Mouse (Mus musculus) cerebellum, adult 2 months (tissue): ENCODE data around the gene Arhgef1. TPM values are rescaled to one million over a fixed set of nuclear protein-coding genes. Genes with fewer than 3 reads are reported as not detected.
A peak's percentile ranks its signal among the peaks of the same experiment; 100 is the strongest.

Experiments
- DNase-seq, 2 experiments: peaks; one replicate each; pipeline ENCODE4 v3.0.0; 2021
- H3K27ac ChIP-seq: fragments of 200-500 bp; 2 replicates; pipeline ENCODE4 v1.5.1; 2012; ENCODE audit warnings: low read length, control low read depth, inconsistent platforms; ENCODE audit not compliant: insufficient read depth
- H3K27me3 ChIP-seq: fragments of 200-500 bp; 2 replicates; pipeline ENCODE4 v1.6.1; 2012; ENCODE audit warnings: inconsistent platforms, mild to moderate bottlenecking, low read length, moderate library complexity; ENCODE audit not compliant: control insufficient read depth, insufficient read depth
- H3K4me1 ChIP-seq: fragments of 200-500 bp; 2 replicates; pipeline ENCODE4 v1.6.1; 2011; ENCODE audit warnings: low read length; ENCODE audit not compliant: control insufficient read depth, insufficient read depth
- H3K4me3 ChIP-seq: fragments of 200-500 bp; replicated peaks from 2 replicates; pipeline ENCODE3; 2011; ENCODE audit warnings: mild to moderate bottlenecking, low read depth, low read length, control low read depth; ENCODE audit not compliant: insufficient read depth
- CTCF ChIP-seq: fragments of 200-500 bp; IDR thresholded peaks from 2 replicates; pipeline ENCODE4 v1.5.1; 2011; ENCODE audit warnings: low read depth, mild to moderate bottlenecking, control low read depth, low read length, moderate library complexity, borderline replicate concordance; ENCODE audit not compliant: insufficient read depth
- POLR2A ChIP-seq: fragments of 200-500 bp; IDR thresholded peaks from 2 replicates; pipeline ENCODE4 v1.6.1; 2011; ENCODE audit warnings: low read length, control low read depth, borderline replicate concordance; ENCODE audit not compliant: insufficient read depth
- WGBS: fragments of 180-500 bp; shearing (Covaris S2); methylation state at CpG from one replicate; pipeline ENCODE4 v1.1.7; 2018; 5-methylcytosine and 5-hydroxymethylcytosine counted together
- polyA plus RNA-seq: library from polyadenylated mRNA; depleted of rRNA; stranded (reverse); fragments of >200 nt; gene quantifications from 2 replicates; pipeline ENCODE4 v1.2.3, GENCODE M21; 2012

Arhgef1 gene
- polyA plus RNA-seq, 1 experiment, result 162 TPM

GRCm38 (mm10) chr7:24964288-24964687, 61.6 kb downstream of the Arhgef1 start:
- no peaks in the 10 kb centered on the region for H3K27me3 ChIP-seq
- no peak for DNase-seq
- 78% methylated on average over 2 of the region's 2 CpGs for WGBS
- H3K4me3 ChIP-seq, result no peak overlapping the region
- no peak overlapping the region for H3K27ac ChIP-seq
- peaks cover 27% of the 10 kb centered on the region for H3K4me1 ChIP-seq
- TF ChIP-seq CTCF (no peak), POLR2A (no peak)

- DNase-seq, result peak; percentile 83 to 92
- Histone ChIP-seq H3K4me1 (peaks cover 32% of the 10 kb centered on the region), H3K27ac (no peak overlapping the region), H3K4me3 (no peak overlapping the region), H3K27me3 (no peaks in the 10 kb centered on the region)
- 9% methylated on average over 5 of the region's 5 CpGs for WGBS
- TF ChIP-seq CTCF (peak; percentile 75), POLR2A (no peak)
Observed at GRCm38 (mm10) chr7:24964897-24965535, 62.3 kb downstream of the Arhgef1 start.

- peaks cover 39% of the 10 kb centered on the region for H3K4me1 ChIP-seq
- no peak for TF ChIP-seq CTCF
- TF ChIP-seq POLR2A, result no peak
- no peak overlapping the region for H3K4me3 ChIP-seq
- no peak for DNase-seq
- WGBS, result 88% methylated on average over 8 of the region's 8 CpGs
- H3K27me3 ChIP-seq, result no peaks in the 10 kb centered on the region
- peak overlapping the region; percentile 92 for H3K27ac ChIP-seq
Observed at GRCm38 (mm10) chr7:24967966-24968365, 65.3 kb downstream of the Arhgef1 start.

- H3K4me3 ChIP-seq, result no peak overlapping the region
- TF ChIP-seq POLR2A (peak; percentile 26; the same call in 1 of the 2 replicates), CTCF (no peak)
- H3K27me3 ChIP-seq, result no peaks in the 10 kb centered on the region
- peak overlapping the region; percentile 92 for H3K27ac ChIP-seq
- peak; percentile 52 to 74 for DNase-seq
- H3K4me1 ChIP-seq, result peaks cover 39% of the 10 kb centered on the region
- 11% methylated on average over 6 of the region's 6 CpGs for WGBS
Observed at GRCm38 (mm10) chr7:24968463-24968862, 65.8 kb downstream of the Arhgef1 start.

- Histone ChIP-seq H3K27ac (peak overlapping the region; percentile 89), H3K4me3 (peak overlapping the region; percentile 2), H3K4me1 (peaks cover 39% of the 10 kb centered on the region), H3K27me3 (no peaks in the 10 kb centered on the region)
- peak; percentile 88 to 92 for DNase-seq
- no peak for TF ChIP-seq CTCF
- 0 out of 2 replicates have a peak, but pooled peaks have one; percentile 32 for TF ChIP-seq POLR2A
- 9% methylated on average over 12 of the region's 12 CpGs for WGBS
Observed at GRCm38 (mm10) chr7:24969805-24970204, 67.1 kb downstream of the Arhgef1 start.

- Histone ChIP-seq H3K27ac (peak overlapping the region; percentile 89), H3K4me3 (no peak overlapping the region), H3K4me1 (peaks cover 41% of the 10 kb centered on the region), H3K27me3 (no peaks in the 10 kb centered on the region)
- 69% methylated on average over 3 of the region's 3 CpGs for WGBS
- no peak for TF ChIP-seq CTCF
- TF ChIP-seq POLR2A, result no peak
- DNase-seq, result no peak
Observed at GRCm38 (mm10) chr7:24970341-24970740, 67.6 kb downstream of the Arhgef1 start.

GRCm38 (mm10) chr7:24971261-24971971, 68.7 kb downstream of the Arhgef1 start:
- H3K4me1 ChIP-seq, result peaks cover 41% of the 10 kb centered on the region
- no peaks in the 10 kb centered on the region for H3K27me3 ChIP-seq
- peak overlapping the region; percentile 78 for H3K27ac ChIP-seq
- H3K4me3 ChIP-seq, result peak overlapping the region; percentile 84
- TF ChIP-seq POLR2A (peak; percentile 60; the same call in 1 of the 2 replicates), CTCF (peak; percentile 67; the same call in 1 of the 2 replicates)
- DNase-seq, result peak; percentile 64 to 66
- WGBS, result 2% methylated on average over 19 of the region's 19 CpGs
